Mouse (Mus musculus): Measurements from ENCODE around the gene Elp6.
A peak's percentile ranks its signal among the peaks of the same experiment; 100 is the strongest.

The Elp6 gene

GRCm38 (mm10) chr9:110304969-110305651 is at the start of gene Elp6:
Gene Elp6, plus strand, starts transcription at chr9:110305173.
- peak; percentile 92 for DNase-seq (ENCODE audit: low spot score)

DNA sequence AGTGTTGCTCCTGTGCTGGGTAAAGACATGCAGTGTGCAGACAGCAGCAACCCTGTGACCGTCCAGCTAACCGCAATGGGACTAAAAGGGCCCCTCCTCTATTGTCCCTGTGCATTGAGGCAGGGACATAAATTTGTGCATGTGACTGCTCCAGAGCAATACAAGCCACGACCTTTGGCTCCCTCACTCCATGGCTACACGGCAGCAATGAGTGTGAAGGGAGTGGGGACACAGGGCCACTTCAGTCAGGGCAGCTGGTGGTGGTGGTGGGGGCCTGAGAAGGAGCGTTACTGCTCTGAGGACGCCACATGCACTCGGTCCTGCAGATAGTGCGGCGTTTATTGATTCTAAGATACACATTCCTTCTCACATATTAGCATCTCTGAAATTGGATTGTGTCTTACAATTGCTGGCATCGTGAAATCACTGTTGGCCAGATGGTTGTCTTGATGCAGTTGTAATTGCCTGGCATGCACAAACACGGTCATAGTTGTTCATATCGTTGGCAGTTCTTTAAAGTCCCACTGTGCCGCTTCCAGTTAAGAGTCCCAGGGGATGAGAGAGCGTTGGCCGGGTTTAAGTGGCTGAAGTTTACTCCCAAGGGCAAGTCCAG is 49.5 kb upstream of the Elp6 start:
- DNase-seq (ENCODE audit: low spot score), result no peak

- DNase-seq (ENCODE audit: low spot score), result no peak
These were observed 46.3 kb upstream of the Elp6 start for GRCm38 (mm10) chr9:110258646-110259045.

DNA sequence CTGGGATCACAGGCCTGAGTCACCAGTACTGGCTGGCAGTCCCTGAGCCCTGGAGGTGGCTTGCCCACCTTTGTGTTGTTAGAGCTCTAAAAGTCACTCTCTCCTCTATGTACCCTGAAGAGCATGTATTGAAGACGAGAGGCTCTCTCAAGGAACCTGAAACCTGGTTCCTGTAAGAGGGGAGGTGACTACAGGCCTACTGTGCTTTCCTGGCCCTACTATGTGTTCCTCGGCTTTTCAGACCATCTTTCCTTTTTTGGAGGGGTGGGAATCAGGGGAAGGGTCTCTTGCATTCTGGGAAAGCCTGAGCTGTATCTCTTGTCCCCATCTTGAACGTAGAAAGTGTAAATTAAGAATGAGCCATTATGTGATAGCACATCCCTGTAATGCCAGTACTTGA is 45.9 kb upstream of the Elp6 start:
- no peak for DNase-seq (ENCODE audit: low spot score)

GRCm38 (mm10) chr9:110263181-110263580 is 41.8 kb upstream of the Elp6 start:
- DNase-seq (ENCODE audit: low spot score), result no peak

- DNase-seq (ENCODE audit: low spot score), result no peak
These were observed 40.0 kb upstream of the Elp6 start for GRCm38 (mm10) chr9:110264991-110265390.

- DNase-seq (ENCODE audit: low spot score), result no peak
These were observed 36.6 kb upstream of the Elp6 start for GRCm38 (mm10) chr9:110268416-110268815.

- no peak for DNase-seq (ENCODE audit: low spot score)
These were observed 32.6 kb upstream of the Elp6 start for GRCm38 (mm10) chr9:110272330-110272729.

DNA sequence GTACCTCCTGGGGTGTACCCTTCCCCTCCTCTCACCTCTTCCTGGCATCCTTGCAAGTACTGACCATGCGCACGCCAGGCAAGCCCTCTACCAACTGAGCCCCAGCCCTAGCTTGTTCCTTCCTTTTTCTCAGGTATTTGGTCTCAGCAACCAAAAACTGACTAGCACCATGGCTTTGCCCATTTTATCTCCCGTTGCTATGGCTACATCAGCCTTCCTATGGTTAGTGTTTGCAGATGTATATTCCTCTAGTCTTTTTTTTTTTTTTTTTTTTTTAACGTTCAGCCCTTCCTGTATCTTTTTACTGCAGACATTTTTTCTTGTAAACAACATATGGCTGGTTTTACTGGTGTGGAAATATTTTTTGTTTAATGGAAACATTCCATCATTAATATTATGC is 31.5 kb upstream of the Elp6 start:
- no peak for DNase-seq (ENCODE audit: low spot score)

DNA sequence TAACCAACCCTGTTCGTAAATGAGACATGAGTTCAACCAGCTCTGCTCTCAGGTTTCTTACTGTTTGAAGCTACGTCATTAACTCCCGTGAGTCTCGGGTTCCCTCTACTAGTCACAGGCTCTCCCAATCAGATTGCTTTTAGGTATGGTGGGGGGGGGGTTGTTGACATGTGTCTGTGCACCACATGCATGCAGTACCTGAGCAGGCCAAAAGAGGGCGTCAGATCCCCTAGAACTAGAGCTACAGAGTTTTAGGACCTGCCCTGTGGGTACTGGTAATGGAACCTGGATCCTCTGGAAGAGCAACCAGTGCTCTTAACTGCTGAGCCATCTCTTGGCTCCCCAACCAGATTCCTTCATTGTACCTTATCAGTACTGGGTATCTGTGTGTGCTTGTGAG is 29.1 kb upstream of the Elp6 start:
- peak; percentile 53 for DNase-seq (ENCODE audit: low spot score)

DNA sequence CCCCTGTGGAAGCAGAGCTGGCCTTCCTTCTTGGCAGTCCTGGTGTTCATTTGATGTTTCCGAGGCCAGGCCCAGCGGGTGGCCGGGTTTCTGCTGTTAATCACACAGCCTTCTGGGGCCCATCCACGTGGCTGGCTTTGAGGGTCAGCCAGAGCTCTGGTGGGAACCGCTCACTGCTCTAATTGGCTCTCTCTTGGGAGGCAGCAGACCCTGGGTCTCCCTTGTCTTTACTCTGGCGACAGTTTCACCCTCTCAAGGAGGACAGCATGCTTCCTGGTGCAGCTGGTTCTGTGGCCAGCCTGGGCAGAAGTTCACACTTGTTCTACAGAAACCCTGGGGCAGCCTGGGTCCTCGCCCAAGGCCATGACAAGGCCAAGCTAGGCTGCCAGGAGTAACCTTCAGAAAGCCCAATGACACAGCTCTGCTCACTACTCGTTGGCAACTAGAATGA is 27.5 kb upstream of the Elp6 start:
- no peak for DNase-seq (ENCODE audit: low spot score)

DNA sequence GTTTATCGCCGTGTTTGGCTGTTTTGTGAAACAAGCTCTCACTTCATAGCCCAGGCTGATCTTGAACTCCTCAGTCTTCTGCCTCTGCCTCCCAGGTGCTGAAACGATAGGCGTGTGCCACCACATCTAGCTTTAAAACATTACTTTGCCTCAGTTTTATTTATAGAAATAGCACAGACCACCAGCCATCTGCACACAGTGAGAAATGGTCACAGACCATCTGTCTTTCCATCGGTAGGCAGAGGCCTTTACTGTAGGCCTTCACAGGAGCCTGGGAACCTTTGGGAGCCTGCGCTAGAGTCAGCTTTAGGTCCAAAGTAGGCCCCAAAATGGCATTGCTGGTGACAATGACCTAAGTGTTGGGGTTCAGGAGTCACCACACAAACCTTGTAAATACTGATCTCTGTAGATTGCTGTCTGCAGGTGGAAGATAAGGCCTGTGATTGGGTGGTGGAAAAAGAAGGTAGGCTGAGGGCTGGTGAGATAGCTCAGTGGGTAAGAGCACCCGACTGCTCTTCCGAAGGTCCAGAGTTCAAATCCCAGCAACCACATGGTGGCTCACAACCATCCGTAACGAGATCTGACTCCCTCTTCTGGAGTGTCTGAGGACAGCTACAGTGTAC is 20.8 kb upstream of the Elp6 start:
- DNase-seq (ENCODE audit: low spot score), result no peak

DNA sequence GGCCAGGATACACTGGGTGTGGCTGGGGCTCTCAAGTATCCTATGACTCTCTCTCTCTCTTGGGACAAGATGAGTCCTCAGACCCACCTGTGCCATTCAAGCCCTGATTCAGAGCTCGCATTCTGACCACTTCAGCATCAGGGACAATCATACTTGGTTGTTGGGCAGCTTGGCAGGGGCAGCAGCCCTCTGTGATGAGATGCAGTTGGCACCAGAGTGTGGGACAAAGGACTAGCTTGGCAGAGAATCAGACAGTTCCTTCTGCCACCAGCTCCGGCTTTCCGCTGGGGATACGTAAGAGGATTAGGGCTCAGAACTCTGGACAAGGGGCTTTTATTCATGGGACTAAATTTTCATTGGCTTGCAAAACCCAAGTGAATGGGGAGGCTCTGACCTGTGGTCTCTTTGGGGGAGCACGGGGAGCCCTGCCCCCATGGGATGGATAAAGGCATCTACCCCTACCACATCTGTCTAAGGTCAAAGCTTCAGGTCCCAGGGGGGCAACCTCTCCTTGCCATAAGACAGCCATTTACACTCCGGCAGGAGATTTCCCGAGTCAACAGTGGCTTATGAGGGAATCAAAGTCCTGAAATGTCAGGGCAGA is 17.6 kb upstream of the Elp6 start:
- DNase-seq (ENCODE audit: low spot score), result no peak

GRCm38 (mm10) chr9:110293254-110293718 is 11.7 kb upstream of the Elp6 start:
- peak; percentile 65 for DNase-seq (ENCODE audit: low spot score)

DNA sequence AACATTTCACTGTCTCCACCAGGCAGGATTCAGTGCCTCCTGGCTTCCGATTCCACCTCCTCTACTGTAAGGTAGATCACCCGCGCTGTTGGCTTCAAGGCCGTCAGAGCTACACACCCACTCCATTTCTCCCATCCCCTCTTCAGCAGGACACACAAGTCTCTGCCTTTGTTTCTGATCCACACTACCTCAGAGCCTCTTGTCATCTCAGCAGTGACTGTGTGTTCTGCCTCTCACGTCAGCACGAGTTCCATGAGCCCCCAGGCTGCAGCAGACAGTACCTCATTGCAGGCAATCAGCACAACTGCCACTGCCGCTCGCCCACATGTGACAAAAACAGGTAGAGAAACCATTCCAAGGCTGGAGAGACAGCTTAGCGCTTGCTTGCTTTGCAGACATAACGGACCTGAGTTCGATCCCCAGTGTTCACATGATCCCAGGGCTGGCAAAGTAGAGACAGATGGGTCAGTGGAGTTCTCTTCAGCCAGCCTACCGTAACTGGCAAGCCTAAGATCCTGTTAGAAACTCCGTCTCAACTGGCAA is 11.0 kb upstream of the Elp6 start:
- DNase-seq (ENCODE audit: low spot score), result no peak

DNA sequence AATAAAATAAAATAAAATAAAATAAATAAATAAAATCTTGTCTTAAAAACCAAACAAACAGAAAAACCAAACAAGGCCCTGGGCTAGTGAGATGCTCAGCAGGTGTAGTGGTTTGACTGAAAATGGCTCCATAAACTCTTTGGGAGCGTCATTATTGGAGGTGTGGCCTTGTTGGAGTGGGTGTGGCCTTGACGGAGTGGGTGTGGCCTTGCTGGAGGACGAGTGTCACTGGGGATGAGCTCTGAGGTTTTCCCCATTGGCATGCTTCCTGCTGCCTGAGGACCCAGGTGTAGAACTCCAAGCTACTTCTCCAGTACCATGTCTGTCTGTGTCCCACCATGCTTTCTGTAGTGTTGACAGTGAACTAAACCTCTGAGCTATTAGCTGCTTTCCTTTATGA is 10.2 kb upstream of the Elp6 start:
- DNase-seq (ENCODE audit: low spot score), result no peak

GRCm38 (mm10) chr9:110296867-110297627 is 7.9 kb upstream of the Elp6 start:
- DNase-seq (ENCODE audit: low spot score), result peak; percentile 64

GRCm38 (mm10) chr9:110304516-110304915 is 457 bp upstream of the Elp6 start:
- no peak for DNase-seq (ENCODE audit: low spot score)

DNA sequence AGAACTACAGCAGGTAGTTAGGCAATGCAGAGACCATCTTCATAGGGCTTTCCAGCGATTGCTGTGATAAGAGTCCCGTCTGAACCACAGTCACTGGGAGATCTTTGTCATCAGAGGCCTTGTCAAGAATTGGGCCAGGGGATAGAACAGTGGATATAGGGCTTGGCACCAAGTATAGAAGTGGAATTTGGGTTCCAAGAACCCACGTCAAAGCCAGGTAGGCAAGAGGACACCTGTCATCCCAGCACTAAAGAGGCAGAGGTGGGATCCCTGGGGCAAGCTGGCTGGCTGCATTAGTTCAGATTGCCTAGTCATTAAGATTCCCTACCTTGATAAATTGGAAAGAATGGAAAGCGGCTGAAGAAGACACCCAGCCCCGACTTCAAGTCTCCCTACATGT is 1.4 kb downstream of the Elp6 start:
- no peak for DNase-seq (ENCODE audit: low spot score)

- DNase-seq (ENCODE audit: low spot score), result no peak
These were observed 9.7 kb downstream of the Elp6 start for GRCm38 (mm10) chr9:110314706-110315105.

DNA sequence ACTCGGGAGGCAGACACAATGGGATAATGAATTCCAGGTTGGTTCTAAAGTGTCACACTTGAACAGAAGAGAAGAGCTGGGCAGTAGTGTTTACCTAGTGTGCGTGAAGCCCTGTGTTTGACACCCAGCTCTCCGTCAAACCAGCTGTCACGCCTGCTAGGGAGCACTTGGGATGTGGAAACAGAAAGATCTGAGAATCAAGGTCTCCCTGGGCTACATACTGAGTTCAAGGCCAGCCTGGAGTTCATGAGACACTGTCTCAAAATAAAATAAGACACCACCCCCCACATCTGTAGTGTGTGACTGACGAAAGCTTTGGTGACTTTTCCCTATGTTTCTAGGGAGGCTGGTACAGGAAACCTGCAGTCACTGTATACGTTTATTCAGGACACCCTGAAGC is 10.4 kb downstream of the Elp6 start:
- DNase-seq (ENCODE audit: low spot score), result no peak

DNA sequence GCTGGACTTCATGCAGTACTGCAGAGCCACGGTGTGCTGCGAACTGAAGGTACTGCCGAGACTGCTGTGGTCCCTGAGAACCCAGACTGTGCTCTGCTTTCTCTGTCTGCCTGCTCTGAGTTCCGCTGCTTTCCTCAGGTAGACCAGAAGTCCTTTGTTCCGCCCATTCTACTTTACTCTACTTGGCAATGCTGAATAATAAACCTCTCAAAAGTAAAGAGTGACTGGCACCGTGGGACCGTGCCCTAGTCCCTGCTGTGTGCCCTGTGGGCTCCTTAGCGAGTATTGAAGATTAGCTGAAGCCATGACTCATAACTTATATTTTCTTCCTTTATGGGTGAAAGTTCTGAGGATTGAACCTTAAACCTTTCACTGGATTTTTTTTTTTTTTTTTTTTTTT is 10.9 kb downstream of the Elp6 start:
- no peak for DNase-seq (ENCODE audit: low spot score)

Measured in testis, postnatal 14 days (tissue).